Mouse (Mus musculus) heart, embryonic 11.5 days (tissue): ENCODE results near the gene Catsperg1. TPM values are rescaled to one million over a fixed set of nuclear protein-coding genes. Genes with fewer than 3 reads are reported as not detected.
"Not testable (repeated sequence)": the region's sequence is repeated elsewhere in the genome, so short reads cannot be mapped to it uniquely, and the experiment has no call there.

Experiments used
- ATAC-seq: fragments of 200-750 bp; cut with Nextera tagmentation; replicated peaks from 2 replicates; pipeline ENCODE4 v1.8.0; 2017; ENCODE audit warnings: moderate library complexity; ENCODE audit not compliant: insufficient number of reproducible peaks, low FRiP score, low TSS enrichment
- H3K27ac ChIP-seq: fragments of 300-500 bp; sonication (generic); 2 replicates; pipeline ENCODE4 v1.5.1; 2014; ENCODE audit warnings: mild to moderate bottlenecking, low read depth, low read length
- H3K27me3 ChIP-seq: fragments of 300-500 bp; sonication (generic); 2 replicates; pipeline ENCODE4 v1.6.1; 2014; ENCODE audit warnings: mild to moderate bottlenecking, low read length, mixed read lengths; ENCODE audit not compliant: control insufficient read depth, insufficient read depth
- H3K36me3 ChIP-seq: fragments of 300-500 bp; sonication (generic); 2 replicates; pipeline ENCODE4 v1.6.1; 2014; ENCODE audit warnings: mild to moderate bottlenecking, low read length, moderate library complexity, mixed read lengths; ENCODE audit not compliant: control insufficient read depth, insufficient read depth
- H3K4me1 ChIP-seq: fragments of 300-500 bp; sonication (generic); 2 replicates; pipeline ENCODE4 v1.6.1; 2014; ENCODE audit warnings: low read length; ENCODE audit not compliant: control insufficient read depth, insufficient read depth
- H3K4me2 ChIP-seq: fragments of 300-500 bp; sonication (generic); 2 replicates; pipeline ENCODE4 v1.6.1; 2014; ENCODE audit warnings: mild to moderate bottlenecking, moderate library complexity
- H3K4me3 ChIP-seq: fragments of 300-500 bp; sonication (generic); 2 replicates; pipeline ENCODE4 v1.5.1; 2014; ENCODE audit warnings: low read depth, low read length
- H3K9ac ChIP-seq: fragments of 300-500 bp; sonication (generic); 2 replicates; pipeline ENCODE4 v1.6.1; 2014; ENCODE audit warnings: mild to moderate bottlenecking, low read depth, low read length, moderate library complexity
- H3K9me3 ChIP-seq: fragments of 300-500 bp; sonication (generic); replicated peaks from 2 replicates; pipeline ENCODE4 v1.6.1; 2016; ENCODE audit warnings: low read length; ENCODE audit not compliant: control insufficient read depth
- WGBS: fragments of 180-500 bp; shearing (Covaris S2); extraction: QIAGEN DNeasy Blood & Tissue Kit; methylation state at CpG from one replicate; pipeline ENCODE4 v1.1.7; 2014; ENCODE audit not compliant: insufficient replicate concordance; 5-methylcytosine and 5-hydroxymethylcytosine counted together
- polyA plus RNA-seq: library from polyadenylated mRNA; unstranded; fragments of >200 nt; fragmentation: Nextera tagmentation; extraction: Ambion mirVana; gene quantifications from 2 replicates; pipeline ENCODE4 v1.2.1, GENCODE M21; 2014

The Catsperg1 gene
- polyA plus RNA-seq, 1 experiment from 2014 or later = 0.44 TPM

DNA sequence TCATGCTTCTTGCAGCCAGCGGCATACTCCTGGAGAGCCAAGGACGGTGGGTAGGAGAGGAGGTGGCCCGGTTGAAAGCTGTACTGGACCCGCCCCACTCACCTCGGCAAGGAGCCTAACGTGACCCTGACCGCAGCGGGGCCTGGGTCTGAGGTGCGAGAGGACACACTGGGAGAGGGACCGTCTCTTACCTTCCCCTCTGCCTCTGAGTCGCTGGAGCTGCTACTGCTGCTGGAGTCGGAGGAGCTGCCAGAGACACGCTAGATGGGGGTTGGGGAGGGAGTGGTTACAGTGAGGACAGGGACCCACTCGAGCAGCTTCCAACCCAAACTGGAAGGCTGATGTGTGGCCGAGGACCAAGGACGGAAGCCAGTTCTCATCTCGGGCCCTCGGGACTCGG lies 33.9 kb upstream of the Catsperg1 start:
- ATAC-seq = 0 out of 2 replicates have a peak, but pooled peaks have one; percentile 25
- Histone ChIP-seq H3K27ac (peak overlapping the region; percentile 41; the same call in 1 of the 2 replicates), H3K27me3 (no peaks in the 10 kb centered on the region; the same call in 1 of the 2 replicates), H3K4me3 (peak overlapping the region; percentile 47), H3K36me3 (peaks cover 20% of the 10 kb centered on the region; the same call in 1 of the 2 replicates), H3K4me2 (peak overlapping the region; percentile 92), H3K4me1 (peaks cover 9% of the 10 kb centered on the region), H3K9ac (peak overlapping the region; percentile 69), H3K9me3 (no peaks in the 10 kb centered on the region)
- WGBS = 11% methylated on average over 19 of the region's 19 CpGs

DNA sequence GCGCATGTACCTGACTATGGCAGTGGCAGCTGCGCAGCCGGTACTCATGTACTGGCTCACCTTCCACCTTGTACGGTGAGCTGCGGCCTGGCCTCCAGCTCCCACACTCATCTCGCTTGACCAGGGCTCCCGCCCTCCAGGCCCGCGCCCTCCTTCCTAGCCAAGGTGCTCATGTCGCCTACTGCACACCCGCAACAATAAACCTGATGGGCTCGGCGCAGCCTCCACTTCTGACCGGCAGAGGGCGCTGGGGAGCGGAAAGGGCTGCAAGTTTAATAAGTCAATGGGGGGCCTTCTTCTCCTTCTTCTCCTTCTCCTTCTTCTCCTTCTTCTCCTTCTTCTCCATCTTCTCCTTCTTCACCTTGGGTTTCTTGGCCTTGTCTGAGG lies 33.5 kb upstream of the Catsperg1 start:
- Histone ChIP-seq H3K4me3 (peak overlapping the region; percentile 47), H3K36me3 (peaks cover 20% of the 10 kb centered on the region; the same call in 1 of the 2 replicates), H3K27me3 (no peaks in the 10 kb centered on the region; the same call in 1 of the 2 replicates), H3K4me2 (peak overlapping the region; percentile 92), H3K9me3 (no peaks in the 10 kb centered on the region), H3K27ac (no peak overlapping the region), H3K9ac (peak overlapping the region; percentile 69), H3K4me1 (peaks cover 9% of the 10 kb centered on the region)
- ATAC-seq = no peak
- 26% methylated on average over 16 of the region's 16 CpGs for WGBS

DNA sequence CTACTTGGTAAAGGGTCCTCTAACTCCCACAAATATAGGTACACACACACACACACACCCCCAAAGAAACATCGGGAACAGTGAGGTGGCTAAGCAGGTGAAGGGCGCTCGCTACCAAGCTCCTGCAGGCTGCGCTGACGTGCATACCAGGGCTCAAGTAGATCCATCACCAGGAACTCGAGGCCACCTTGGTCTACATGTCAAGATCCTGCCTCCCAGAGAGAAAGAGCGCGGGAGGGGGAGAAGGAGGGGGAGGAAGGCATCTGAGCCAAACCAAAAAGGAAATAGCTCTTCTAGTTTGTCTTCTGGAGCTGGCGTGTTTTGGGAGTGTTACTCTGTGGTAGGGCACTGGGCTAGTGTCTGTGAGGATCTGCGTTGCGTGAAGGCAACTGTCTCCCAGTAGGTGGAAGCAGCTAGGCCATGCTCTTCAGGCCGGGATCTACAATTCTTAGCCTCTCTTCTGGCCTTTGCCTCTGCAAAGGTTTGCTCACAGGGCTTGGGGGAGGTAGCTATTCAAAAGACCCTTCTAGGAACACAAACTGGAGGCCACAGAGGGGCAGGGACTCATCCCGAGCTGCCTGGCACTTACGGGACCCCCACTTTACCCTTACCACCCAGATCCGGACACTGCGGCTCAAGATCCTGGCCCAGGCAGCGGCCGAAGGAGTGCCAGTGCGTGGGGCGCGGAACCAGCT lies 32.9 kb upstream of the Catsperg1 start:
- Histone ChIP-seq H3K4me3 (no peak overlapping the region), H3K27ac (no peak overlapping the region), H3K4me2 (peak overlapping the region; percentile 92)

DNA sequence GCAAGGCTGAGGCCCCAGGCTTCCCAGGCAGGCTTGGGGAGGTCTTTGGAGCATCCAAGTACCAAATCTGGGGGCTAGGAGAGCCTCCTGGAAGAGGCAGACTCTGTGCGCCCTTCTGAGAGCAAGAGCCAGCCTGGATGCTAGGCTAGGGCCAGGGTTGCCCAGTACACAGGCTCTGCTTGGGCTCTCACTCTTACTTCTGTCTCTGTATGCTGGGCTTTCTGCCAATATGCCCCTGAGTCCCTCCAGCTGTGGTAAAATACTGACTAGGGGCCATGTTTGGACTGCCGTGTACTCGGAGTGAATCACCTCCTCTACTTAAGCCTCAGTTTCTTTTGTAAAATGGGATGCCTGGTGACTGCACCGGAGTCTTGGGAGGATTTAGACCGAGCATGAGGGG lies 32.2 kb upstream of the Catsperg1 start:
- peaks cover 20% of the 10 kb centered on the region; the same call in 1 of the 2 replicates for H3K36me3 ChIP-seq
- WGBS = 87% methylated on average over 5 of the region's 5 CpGs
- no peak for ATAC-seq
- no peaks in the 10 kb centered on the region for H3K9me3 ChIP-seq
- peaks cover 9% of the 10 kb centered on the region for H3K4me1 ChIP-seq
- H3K4me2 ChIP-seq = no peak overlapping the region
- no peak overlapping the region for H3K27ac ChIP-seq
- no peak overlapping the region for H3K4me3 ChIP-seq
- no peaks in the 10 kb centered on the region; the same call in 1 of the 2 replicates for H3K27me3 ChIP-seq
- H3K9ac ChIP-seq = no peak overlapping the region

More for the DNA sequence above, 32.9 kb upstream of the Catsperg1 start:
- Histone ChIP-seq H3K4me1 (peaks cover 9% of the 10 kb centered on the region), H3K36me3 (peaks cover 20% of the 10 kb centered on the region; the same call in 1 of the 2 replicates), H3K9ac (0 out of 2 replicates have a peak overlapping the region, but pooled peaks have one; percentile 39), H3K27me3 (no peaks in the 10 kb centered on the region; the same call in 1 of the 2 replicates), H3K9me3 (no peaks in the 10 kb centered on the region)
- WGBS = 78% methylated on average over 21 of the region's 21 CpGs
- no peak for ATAC-seq

DNA sequence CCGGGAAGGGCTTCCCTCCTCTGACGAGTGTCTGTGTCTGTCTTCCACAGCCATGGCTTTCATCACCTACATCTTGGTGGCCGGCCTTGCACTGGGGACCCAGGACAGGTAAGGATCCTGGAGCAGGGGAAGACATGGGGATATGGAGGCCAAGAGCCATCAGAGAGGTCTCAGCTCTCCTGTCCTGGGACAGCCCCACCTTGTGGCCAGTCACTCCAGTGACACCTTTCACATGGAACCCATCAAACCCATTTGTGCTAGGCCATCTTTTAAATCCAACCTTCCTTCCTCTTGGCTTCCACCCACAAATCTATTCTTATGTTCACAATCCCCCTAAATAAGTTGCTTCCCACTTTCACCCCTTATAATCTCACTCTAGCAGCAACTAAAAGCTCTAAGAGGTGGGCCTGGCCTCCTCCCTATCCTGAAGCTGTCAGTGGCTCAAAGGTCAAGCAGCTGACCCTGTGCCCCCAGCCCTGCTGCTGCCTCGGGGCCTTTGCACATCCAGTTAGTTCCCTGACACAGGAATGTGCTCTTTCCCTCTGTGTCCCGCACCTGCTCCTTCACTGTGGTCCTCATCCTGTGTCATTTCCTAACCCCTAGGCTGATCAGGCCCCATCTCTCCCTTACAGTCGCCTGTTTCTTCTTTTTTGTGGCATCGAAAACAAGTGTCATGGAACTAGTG lies 31.0 kb upstream of the Catsperg1 start:
- Histone ChIP-seq H3K9ac (no peak overlapping the region), H3K27me3 (no peaks in the 10 kb centered on the region; the same call in 1 of the 2 replicates), H3K36me3 (peaks cover 20% of the 10 kb centered on the region; the same call in 1 of the 2 replicates), H3K9me3 (no peaks in the 10 kb centered on the region), H3K4me1 (peaks cover 9% of the 10 kb centered on the region), H3K27ac (no peak overlapping the region), H3K4me3 (no peak overlapping the region), H3K4me2 (no peak overlapping the region)
- ATAC-seq = no peak
- WGBS = 80% methylated on average over 7 of the region's 7 CpGs

DNA sequence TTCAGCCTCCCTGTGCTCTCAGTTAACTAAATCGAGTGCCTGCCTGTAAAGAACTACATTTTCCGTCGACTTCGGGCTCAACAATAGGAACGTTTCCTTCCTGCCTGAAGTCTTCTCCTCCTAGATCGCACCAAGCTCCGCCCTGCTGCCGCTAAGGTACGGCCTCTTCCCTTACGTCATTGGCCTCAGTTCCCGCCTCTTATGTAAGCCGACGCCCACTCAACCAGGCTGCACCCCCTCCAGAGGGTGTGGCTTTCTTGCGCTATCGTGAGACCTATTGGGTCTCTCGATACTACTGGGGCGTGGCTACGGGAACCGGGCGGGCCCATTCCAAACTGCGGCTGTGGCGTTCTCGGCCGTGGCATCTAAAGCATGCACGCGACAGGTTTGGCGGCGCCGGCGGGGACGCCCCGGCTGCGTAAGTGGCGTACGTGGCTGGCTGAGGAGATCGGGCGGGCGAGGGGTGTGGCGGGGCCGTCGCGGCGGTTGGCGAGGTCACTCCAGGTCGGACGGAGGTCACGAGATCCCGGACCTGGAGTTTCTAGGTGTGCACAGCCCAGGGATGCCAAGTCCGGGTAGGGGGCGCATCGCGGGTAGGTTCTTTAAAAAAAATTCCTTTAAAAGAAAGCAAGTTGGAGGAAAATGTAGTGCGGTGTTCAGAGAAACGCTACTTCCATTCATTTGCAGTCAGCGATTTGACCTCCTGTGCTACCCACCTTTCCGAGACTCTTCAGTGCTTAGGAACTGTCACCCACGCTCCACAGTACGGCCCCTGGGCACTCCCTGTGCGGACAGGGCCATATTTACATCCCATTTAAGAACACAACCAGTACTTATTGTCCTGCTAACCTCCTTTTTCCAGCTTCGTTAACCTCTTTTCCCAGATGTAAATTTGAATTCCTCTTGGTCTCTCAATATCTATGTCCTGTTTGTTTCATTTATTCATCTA lies 24.5 kb upstream of the Catsperg1 start, which contains the start of gene Yif1b:
Gene Yif1b, plus strand, starts transcription at position 311 of the 949 bp plus-strand sequence.
- Histone ChIP-seq H3K9ac (peak within 1 kb of the TSS; percentile 82), H3K27ac (peak within 1 kb of the TSS; percentile 89), H3K4me3 (peak within 1 kb of the TSS; percentile 67), H3K36me3 (no peaks in the 10 kb centered on the region), H3K9me3 (no peaks in the 10 kb centered on the region), H3K4me1 (0 out of 2 replicates have a peak, but pooled peaks cover 7% of the 10 kb centered on the region), H3K27me3 (no peaks in the 10 kb centered on the region), H3K4me2 (peak within 1 kb of the TSS; percentile 87)
- under 1% methylated on average over 60 of the region's 60 CpGs for WGBS
- ATAC-seq = peak; percentile 94

DNA sequence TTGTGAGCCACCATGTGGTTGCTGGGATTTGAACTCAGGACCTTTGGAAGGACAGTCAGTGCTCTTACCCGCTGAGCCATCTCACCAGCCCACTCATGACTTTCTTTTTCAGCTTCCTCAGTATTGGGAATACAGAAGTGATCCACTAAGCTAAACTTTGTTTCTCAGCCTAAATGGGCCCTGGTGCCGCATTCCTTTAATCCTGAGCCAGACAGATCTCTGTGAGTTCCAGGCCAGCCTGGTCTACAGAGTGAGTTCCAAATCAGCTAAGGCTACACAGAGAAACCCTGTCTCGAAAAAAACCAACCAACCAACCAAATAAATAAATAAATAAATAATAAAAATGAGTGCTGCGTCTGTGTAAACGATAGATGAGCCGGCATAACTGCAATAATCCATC lies 23.8 kb upstream of the Catsperg1 start:
- peak overlapping the region; percentile 87 for H3K4me2 ChIP-seq
- ATAC-seq, H3K27me3 ChIP-seq, H3K4me1 ChIP-seq, H3K36me3 ChIP-seq, H3K9me3 ChIP-seq: not testable (repeated sequence)
- peak overlapping the region; percentile 72 for H3K9ac ChIP-seq
- H3K4me3 ChIP-seq = peak overlapping the region; percentile 67
- H3K27ac ChIP-seq = peak overlapping the region; percentile 89
- WGBS = 28% methylated on average over 6 of the region's 6 CpGs

DNA sequence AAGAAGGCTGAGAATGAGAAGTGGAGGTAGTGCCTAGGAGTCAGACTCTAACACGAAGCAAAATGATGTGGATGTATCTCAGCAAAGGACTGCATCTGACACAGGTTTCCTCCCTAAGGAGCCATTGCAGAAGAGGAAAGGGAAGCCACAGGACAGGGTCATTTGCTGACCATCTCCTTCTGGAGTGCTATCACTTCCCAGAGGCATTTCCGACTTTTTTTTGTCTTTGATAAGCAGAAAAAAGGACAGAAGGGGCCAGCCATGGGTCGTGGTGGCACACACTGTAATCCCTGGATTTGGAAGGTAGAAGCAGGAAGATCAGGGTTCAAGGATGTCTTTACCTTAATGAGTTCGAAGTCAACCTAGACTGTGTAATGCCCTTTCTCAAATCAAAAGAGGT lies 22.8 kb upstream of the Catsperg1 start:
- peaks cover 12% of the 10 kb centered on the region; the same call in 1 of the 2 replicates for H3K4me1 ChIP-seq
- no peaks in the 10 kb centered on the region for H3K9me3 ChIP-seq
- no peaks in the 10 kb centered on the region for H3K36me3 ChIP-seq
- ATAC-seq = no peak
- 65% methylated on average over 4 of the region's 4 CpGs for WGBS
- H3K4me3 ChIP-seq = no peak overlapping the region
- H3K9ac ChIP-seq = no peak overlapping the region
- H3K27ac ChIP-seq = no peak overlapping the region
- H3K27me3 ChIP-seq = peaks cover 17% of the 10 kb centered on the region
- no peak overlapping the region for H3K4me2 ChIP-seq
